Mouse (Mus musculus) fat pad, adult 2 months (tissue): ENCODE results near the gene 2810408A11Rik.

Experiments
- DNase-seq: peaks from one replicate; pipeline ENCODE4 v3.0.0-alpha.2; 2011; ENCODE audit warnings: low read depth, low spot score; ENCODE audit errors: extremely low read depth

The 2810408A11Rik gene

GRCm38 (mm10) chr11:69913554-69914371, 13.0 kb upstream of the 2810408A11Rik start, which contains the start of gene Gps2:
Gene Gps2 (plus strand): TSS chr11:69913888.
- DNase-seq, result no peak

- no peak for DNase-seq
These were observed 12.1 kb upstream of the 2810408A11Rik start for GRCm38 (mm10) chr11:69912716-69913530.

- no peak for DNase-seq
These were observed 10.9 kb upstream of the 2810408A11Rik start for GRCm38 (mm10) chr11:69911701-69912100.

- DNase-seq, result no peak
These were observed 10.2 kb upstream of the 2810408A11Rik start for GRCm38 (mm10) chr11:69910781-69911560.

- DNase-seq, result no peak
These were observed 9.4 kb upstream of the 2810408A11Rik start for GRCm38 (mm10) chr11:69910177-69910576.

GRCm38 (mm10) chr11:69909174-69909573, 8.4 kb upstream of the 2810408A11Rik start:
- no peak for DNase-seq

- no peak for DNase-seq
These were observed 7.9 kb upstream of the 2810408A11Rik start for GRCm38 (mm10) chr11:69908645-69909044.

GRCm38 (mm10) chr11:69904311-69904710, 3.5 kb upstream of the 2810408A11Rik start:
- no peak for DNase-seq

GRCm38 (mm10) chr11:69902972-69903371, 2.2 kb upstream of the 2810408A11Rik start:
- DNase-seq, result no peak

GRCm38 (mm10) chr11:69901993-69902392, 1.2 kb upstream of the 2810408A11Rik start:
- DNase-seq, result no peak

GRCm38 (mm10) chr11:69901406-69901846, 639 bp upstream of the 2810408A11Rik start:
- DNase-seq, result no peak

- no peak for DNase-seq
These were observed 917 bp downstream of the 2810408A11Rik start for GRCm38 (mm10) chr11:69899870-69900269.

GRCm38 (mm10) chr11:69895291-69895690, 5.5 kb downstream of the 2810408A11Rik start, which contains the start of gene Acap1:
Gene Acap1 (minus strand): TSS chr11:69895539.
- DNase-seq, result no peak

- no peak for DNase-seq
These were observed 6.1 kb downstream of the 2810408A11Rik start for GRCm38 (mm10) chr11:69894671-69895070.

GRCm38 (mm10) chr11:69891482-69891881, 9.3 kb downstream of the 2810408A11Rik start:
- DNase-seq, result no peak

GRCm38 (mm10) chr11:69886907-69887635, 13.7 kb downstream of the 2810408A11Rik start:
- no peak for DNase-seq

GRCm38 (mm10) chr11:69884663-69885062, 16.1 kb downstream of the 2810408A11Rik start:
- no peak for DNase-seq

- no peak for DNase-seq
These were observed 16.5 kb downstream of the 2810408A11Rik start for GRCm38 (mm10) chr11:69884240-69884639.

GRCm38 (mm10) chr11:69883527-69884151, 17.1 kb downstream of the 2810408A11Rik start:
- no peak for DNase-seq

GRCm38 (mm10) chr11:69883066-69883465, 17.7 kb downstream of the 2810408A11Rik start:
- DNase-seq, result no peak
